Mouse (Mus musculus) pancreas, adult 10 weeks (tissue): ENCODE data around the gene Glt28d2. TPM values are rescaled to one million over a fixed set of nuclear protein-coding genes. Genes with fewer than 3 reads are reported as not detected.

Experiments
- polyA plus RNA-seq: library from polyadenylated mRNA; stranded (reverse); fragments of 350-450 nt; fragmentation: Illumina TruSeq; extraction: RNeasy Lipid Tissue Mini Kit (QIAGEN cat#74804); gene quantifications from one replicate; pipeline ENCODE4 v1.2.3, GENCODE M21; 2015; ENCODE audit warnings: low read depth, low replicate concordance; ENCODE audit not compliant: insufficient read depth

The Glt28d2 gene
- polyA plus RNA-seq = 1.3 TPM

DNA sequence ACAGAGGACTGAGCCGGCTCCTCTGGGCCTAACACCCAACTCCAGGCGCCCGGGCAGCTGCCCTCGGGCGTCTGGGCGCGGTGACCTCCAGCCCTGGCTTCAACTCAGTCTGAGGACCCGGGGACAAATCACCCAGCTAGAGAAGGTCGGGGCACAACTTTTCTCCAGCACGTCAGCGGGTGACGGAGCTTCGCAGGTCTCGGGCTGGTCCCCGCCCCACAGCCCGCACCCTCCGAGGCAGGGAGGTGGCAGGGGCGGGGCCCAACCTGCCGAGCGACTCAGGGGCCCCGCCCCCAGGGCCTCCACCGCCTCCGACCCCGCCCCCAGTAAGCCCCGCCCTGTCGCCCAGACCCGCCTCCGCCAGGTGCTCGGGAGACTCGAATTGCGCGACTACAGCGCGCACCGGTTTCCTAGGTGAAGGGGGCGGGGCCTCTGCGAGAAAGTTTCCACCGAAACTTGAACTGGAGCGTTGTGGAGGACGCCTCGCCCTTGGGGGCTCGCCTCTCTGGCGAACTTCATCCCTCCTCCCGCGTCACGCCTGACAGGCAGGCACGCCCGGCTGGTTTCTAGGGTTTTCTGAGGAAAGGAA lies at the start of gene Glt28d2, which contains the start of gene Gm37240:
Glt28d2 (minus strand) TSS at position 278 of the 589 bp plus-strand sequence.
Gm37240 (minus strand) TSS at position 280 of the 589 bp plus-strand sequence.

Other genes starting within 250 kb of the Glt28d2 start
- 2.5 TPM for gene Fam160a1, start 70.2 kb downstream of the Glt28d2 start, polyA plus RNA-seq
- gene Gm37240, start within 50 bp of the Glt28d2 start, polyA plus RNA-seq = 1.2 TPM
- gene Sh3d19, start 83.6 kb upstream of the Glt28d2 start, polyA plus RNA-seq = 6.2 TPM
- gene Prss48, start 115.0 kb upstream of the Glt28d2 start, polyA plus RNA-seq = not detected